Mouse (Mus musculus): ENCODE measurements around the gene Gm13283.
"Not testable (repeated sequence)": the region's sequence is repeated elsewhere in the genome, so short reads cannot be mapped to it uniquely, and the experiment has no call there.

- TF ChIP-seq POLR2A (IDR thresholded peaks at IDR 0.05; ENCODE audit: low read depth, low read length); CTCF (IDR thresholded peaks at IDR 0.05; ENCODE audit: extremely low read depth, insufficient read depth, insufficient read length, insufficient replicate concordance): not testable (repeated sequence)
Observed at GRCm38 (mm10) chr4:88761776-88762175, 1.9 kb downstream of the Gm13283 start.
